Mouse (Mus musculus) gastrocnemius, postnatal 4 days (tissue): ENCODE measurements around the gene Phactr2. TPM values are rescaled to one million over a fixed set of nuclear protein-coding genes. Genes with fewer than 3 reads are reported as not detected.

Experiments
- DNase-seq, 2 experiments: peaks; one replicate each; pipeline ENCODE4 v3.0.0; 2021 to 2022; ENCODE audit warnings: low spot score in 2 of 2, mixed read lengths in 2 of 2
- total RNA-seq, 2 experiments: library from RNA; stranded (reverse); gene quantifications; 2 replicates each; pipeline ENCODE4 v1.2.3; 2021

Gene Phactr2
- total RNA-seq, 2 experiments from 2014 or later = 75.0 to 78.7 TPM

DNA sequence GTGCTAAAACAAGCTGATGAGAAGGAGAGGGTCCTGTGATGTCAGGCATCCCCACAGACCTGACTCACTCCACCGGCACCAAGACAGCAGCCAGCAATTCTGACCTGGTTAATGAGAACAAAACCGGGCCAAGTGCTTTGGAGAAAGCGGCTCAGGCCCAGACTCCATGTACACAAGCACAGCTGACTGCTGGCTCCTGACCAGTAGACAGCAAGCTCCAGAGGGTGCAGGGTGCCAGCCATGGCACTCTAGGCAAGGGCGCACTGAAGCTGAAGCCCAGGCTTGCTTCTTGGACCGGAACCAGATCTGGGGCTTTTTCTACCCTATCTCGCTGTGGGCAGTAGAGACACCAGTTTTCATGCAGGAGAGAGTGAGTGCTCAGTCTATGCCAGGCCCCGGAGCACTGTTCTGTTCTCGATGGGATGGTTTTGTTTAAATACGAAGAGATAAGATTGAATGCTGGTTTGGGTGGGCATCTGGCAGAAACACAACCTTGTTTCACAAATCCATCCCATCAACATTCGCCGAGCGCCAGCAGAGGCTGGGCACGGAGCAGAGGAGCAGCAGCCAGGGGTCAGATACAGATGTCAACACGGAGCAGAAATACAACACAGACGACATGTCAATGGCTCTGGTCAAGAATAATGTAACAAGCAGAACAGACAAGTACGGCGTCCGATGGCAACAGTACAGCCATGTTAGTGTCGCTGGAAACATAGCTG lies 61.8 kb downstream of the Phactr2 start:
- peak in 1 of 2 experiments; percentile 44 for DNase-seq

DNA sequence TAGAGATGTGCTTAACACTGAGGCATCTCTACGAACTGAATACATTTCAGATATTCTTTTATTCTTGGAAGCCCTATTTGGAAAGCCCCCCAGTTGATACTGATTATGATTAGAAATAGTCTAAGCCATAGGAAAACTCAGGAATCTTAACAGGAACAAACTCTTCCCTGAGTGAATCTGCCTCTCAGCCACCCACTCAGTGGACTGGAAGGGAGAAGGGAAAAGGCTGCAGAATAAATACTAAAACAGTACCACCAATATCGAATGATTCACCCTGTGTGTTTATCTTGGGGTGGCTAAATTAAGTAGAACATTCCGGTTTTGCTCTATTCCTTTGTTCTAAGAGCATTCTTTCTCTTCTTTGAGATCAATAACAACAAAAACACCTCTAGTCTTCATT lies 63.2 kb downstream of the Phactr2 start:
- no peak for DNase-seq

DNA sequence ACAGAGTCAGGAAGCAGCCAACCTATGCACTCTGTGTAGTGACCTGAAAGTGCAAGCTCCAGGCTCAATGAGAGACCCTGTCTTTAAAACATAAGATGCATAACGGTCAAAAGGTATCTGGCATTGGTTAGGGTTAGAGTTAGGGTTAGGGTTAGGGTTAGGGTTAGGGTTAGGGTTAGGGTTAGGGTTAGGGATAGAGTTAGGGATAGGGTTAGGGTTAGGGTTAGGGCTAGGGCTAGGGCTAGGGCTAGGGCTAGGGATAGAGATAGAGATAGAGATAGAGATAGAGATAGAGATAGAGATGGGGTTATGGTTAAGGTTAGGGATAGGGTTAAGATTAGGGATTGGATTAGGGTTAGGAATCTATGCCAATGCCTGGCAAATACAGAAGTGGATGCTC lies 72.2 kb downstream of the Phactr2 start:
- DNase-seq = no peak

DNA sequence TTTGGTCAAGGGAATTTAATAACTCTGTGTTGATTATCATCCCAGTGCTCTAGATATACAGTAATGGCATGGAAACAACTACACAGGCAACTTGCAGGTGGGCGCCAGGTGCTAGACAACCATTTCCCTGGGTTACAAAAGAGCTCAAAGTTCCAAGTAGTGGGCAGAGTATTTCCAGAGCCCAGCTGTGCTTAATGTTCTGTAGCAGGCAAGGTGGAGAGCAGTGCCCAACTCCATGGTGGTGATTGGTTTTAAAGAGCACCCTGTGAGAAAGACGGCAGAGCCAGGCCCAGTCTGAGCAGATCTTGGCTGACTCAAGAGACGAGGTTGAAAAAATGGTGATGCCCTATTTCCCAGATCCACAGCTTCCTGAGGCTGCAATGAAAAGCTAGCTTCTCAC lies 78.5 kb downstream of the Phactr2 start:
- no peak for DNase-seq

DNA sequence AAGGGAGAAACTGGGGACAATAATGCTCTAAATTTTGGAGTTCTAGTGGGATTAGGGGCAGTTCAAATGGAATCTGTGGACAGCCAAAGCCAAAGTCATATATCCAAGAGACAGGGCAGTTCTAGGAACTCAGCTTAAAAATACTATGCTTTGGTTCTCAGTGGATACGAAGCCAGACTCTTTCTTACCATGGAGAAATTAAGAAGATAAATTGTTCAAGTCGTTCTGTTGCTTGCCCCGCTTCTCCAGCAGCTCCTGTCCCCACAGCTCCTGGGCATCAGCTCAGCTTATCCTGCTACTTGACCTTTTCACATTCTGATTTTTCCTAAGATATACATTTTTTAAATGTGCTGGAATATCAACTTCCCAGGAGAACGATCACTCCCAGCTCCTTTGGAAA lies 80.2 kb downstream of the Phactr2 start:
- DNase-seq = no peak

DNA sequence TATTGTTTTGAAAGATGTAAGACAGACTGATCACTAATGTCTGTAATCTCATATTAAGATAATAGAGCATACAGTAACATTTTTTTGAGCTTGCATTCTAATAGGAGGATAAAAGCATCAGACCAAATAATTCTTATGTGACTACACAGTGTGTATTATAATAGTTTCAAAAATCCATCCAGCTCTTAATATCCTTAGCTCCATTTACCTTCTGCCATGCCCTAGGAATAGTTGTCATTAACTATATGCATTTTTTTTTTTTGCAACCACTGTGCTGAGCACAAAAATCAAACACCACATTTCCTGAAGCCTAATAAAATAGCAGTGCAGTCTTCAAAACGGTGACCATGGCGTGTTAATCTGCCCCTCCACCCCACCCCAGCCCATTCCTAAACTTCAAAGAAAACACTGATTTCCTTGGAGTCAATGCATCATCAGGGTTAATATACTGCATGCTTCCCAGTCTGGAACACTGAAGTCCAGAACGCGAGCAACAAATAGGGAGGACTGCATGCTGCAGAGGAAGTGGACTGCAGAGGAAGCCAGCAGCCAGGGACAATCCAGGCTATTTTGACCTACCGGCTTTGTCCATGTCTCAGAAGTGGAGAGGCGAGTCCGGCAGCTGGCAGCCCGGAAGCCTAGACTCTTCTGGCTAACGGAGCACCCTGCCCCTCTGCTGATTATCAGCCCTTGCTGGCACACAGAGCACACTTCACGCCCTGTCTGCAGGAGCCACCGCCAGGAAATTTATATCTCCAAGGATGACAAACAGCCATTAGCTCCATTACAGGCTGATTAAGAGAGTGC lies 85.9 kb downstream of the Phactr2 start:
- peak in 1 of 2 experiments; percentile 36 for DNase-seq

DNA sequence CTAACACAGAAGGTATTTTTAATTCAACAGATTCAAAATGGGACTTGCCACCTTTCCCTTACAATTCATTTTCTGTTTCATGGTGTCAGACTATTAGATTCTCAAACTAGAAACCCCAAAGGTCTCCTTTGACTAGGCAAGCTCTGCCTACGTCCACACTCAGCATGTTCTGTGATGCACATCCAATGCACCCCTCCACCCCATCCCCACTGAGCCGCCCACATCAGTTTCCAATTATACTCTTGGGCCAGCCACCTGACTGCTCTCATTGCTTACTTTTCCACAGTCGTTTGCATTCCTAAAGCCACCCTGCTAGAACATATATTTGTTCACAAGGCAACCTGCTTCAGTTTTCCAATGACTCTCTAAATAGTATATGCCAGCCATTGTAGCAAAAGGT lies 89.3 kb downstream of the Phactr2 start:
- no peak for DNase-seq

DNA sequence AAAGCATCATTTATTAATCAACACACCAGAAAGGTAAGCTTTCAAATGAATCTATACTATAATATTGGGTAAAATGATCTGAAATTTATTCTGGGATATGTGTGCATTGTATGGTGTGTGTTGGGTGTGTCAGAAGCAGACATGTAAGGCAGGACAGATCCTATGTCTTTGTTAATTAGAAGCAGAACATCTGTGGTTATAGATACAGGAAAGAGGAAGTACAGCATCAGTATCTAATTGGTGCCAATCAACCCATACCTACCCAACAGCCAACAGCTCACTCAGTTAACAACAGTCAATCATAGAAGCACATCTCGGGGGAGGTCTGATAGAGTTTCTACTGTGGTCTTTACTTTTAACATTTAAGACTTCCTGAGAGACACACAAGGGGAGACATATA lies 96.3 kb downstream of the Phactr2 start:
- DNase-seq = no peak

DNA sequence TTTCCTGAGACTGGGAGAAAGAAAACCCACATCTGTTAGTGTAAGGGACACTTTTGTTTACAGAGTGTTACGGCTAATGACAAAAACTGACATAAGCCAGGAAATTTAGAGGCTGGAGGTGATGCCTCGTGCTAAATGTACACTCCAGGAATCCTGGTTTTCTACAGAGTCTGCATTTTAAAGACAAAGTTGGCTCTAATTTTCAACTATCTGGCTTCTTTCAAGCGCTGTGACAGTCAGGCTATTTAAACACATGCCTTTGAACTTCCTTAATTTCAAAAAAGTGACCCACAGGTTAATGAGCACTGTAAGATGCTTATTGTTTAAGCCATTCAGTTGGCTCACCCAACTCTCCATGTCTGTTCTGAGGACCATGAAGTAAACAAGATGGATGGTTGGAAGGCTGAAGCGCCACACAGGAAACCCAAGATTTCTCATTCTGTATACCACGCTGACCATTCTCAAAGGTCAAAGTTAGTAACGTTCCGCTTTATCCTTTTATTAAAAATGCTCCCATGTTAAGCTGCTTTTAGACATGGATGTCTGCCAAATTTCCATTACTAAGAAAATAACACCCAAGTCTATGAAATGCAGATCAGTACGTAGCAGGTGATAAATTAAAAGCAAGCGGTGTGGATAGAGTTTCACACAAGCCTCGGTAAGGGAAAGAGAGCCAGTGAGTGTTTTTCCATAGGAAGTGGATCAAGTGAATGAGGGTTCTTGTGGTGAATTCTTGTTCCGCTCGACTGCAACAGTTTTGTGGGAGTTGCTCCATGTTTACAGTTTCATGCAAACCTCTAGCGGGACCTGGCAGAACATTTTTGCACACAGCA lies 97.6 kb downstream of the Phactr2 start:
- no peak for DNase-seq

DNA sequence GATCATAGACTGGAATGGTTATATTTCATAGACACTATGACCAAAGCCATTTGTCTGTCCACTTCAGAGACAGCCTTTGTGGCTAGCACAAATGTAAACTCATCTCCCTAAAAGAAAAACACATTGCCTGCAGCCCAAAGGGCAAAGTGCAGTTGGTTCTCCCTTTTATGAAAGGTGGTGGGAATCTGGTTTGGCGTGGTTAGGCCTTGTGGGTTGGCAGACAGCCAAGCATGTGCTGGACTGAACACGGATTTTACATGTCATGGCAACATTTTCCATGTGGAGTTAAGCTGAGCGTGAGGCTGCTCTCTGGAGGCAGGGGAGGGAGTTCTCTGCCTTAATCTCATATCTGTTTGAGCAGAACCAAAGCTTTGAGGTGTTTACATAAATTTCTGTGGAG lies 98.4 kb downstream of the Phactr2 start:
- peak in 1 of 2 experiments; percentile 36 for DNase-seq

DNA sequence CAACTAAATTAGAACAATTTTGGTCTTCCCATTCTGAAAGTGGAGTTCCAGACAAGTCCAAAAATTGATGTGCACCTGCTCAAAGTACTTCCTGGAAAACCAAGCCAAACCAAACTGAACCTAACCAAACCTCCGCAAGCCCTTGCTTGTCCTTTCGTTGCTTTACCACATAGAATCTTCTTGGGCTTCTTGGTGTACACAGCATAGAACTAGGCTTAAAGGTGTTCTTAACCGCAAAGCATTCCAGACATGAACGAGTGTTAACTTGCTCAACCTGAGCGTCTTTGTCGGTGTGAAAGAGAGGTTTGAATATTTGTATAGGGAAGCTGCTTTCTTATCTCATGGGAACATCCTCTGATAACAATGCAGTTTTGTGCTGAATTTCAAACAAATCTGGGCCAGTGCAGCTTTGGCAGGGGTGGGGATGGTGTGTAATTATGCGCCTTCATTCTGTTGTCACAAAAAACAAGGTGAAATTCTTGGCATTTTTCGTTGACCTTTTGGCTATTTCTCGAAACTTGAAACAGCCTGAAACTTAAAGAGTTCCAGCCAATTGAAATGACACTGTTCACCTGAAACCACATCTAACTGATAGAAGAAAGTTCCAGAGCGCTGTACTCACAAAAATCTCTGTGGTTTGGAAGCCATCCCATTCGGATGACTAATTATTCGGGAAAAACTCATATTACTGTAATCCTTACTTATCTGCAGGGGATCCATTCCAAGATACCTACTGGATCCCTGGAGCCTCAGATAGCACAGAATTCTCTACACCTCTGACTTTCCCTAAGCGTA lies 104.4 kb downstream of the Phactr2 start:
- DNase-seq = no peak

DNA sequence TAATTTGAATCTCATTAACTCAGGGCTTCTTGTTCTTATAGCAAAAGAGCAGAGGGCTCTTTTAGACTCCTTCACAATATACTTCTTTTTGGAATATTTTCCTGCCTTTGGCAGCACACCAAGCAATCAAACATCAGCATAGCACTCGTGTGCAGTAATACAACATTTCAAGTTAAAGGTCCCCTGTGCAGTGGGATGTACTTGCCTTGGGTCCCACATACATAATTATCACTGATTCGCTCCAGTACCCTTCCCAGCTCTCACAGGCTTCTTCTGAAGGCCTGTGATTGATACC lies 110.0 kb downstream of the Phactr2 start:
- no peak for DNase-seq

DNA sequence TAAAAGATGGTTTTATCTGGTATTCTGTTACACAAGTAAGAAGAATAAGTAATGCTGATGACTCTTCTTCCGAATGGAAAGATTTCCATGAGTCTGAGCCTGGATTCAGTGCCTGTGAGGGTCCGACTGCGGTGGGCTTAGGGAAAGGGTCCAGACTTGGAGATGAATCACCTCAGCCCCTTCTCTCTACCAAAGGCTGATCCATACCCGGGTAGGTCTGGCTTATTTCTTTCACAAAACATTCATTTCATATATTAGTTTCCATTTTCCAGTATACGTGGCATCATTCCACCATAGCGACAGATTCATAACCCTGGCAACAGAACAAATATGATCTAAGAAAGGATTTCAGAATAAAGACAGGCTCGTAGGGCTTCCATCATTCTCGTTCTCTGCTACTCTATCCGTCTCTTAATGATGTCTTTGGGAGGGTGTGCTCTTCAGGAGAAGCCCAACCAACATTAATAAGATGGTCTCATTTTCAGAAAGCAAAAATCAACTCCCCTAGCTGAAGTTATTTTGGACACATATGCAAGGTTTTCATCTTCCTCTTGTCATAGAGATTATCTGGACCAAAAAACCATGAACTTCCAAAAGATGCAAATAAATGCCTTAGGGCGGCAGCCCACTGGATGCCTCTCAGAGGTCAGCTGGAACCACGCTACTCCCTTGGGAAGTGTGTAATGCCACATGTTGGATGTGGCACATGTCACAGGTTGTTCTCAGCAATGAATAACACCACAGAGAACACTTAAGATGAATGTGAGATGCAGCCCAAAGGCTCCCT lies 110.5 kb downstream of the Phactr2 start:
- peak in 1 of 2 experiments; percentile 31 for DNase-seq

DNA sequence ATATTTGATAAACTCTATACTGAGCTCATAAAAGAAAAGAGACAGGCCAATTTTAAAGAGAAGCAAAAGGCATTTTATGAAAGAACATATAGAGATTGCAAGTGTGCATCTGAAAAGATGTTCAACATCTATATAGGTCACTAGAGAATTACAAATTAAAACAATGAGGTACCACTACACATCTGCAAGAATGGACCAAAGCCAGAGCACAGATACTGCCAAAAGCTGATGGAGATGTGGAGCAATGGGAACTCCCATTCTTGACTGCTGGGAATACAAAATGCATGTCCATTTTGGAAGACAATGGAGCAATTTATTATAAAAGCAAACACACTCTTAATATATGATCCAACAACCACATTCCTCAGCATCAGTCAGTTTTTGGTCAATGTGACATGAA lies 113.3 kb downstream of the Phactr2 start:
- DNase-seq = peak in 1 of 2 experiments; percentile 47

DNA sequence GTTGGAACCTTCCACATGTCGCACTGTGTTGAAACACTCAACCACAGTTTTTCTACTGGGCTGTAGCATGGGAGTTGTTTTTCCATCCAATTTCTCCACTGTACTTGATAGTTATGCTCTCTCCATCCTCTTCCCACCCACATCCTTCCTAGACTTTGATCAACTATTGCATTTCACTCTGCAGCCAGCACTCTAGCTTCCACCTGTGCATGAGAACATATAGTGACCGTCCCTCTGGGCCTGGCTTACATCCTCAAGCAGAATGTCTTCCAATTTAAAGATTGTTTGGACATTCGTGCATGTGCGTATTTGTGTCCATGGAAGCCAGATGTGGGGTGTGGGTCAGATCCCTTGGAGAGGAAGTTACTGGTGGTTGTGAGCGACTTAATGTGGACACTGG lies 114.4 kb downstream of the Phactr2 start:
- no peak for DNase-seq

DNA sequence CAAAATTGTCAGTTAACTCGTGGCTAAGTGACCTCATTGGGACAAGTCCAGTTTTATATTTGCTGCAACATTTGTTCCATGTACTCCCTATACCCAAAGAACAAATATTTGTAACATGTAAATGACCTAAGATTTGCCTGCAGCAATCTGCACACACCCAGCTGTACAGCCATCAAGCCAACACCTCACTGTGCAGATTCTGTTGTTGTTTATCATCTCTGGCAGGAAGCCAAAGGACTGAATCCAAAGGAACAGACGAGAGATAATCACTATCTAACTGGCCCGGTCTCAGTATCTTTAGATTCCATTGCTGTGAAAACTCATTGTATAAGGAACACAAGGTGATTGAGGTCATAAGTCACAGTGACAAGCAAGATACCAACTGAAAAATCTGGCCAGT lies 115.5 kb downstream of the Phactr2 start:
- DNase-seq = no peak

DNA sequence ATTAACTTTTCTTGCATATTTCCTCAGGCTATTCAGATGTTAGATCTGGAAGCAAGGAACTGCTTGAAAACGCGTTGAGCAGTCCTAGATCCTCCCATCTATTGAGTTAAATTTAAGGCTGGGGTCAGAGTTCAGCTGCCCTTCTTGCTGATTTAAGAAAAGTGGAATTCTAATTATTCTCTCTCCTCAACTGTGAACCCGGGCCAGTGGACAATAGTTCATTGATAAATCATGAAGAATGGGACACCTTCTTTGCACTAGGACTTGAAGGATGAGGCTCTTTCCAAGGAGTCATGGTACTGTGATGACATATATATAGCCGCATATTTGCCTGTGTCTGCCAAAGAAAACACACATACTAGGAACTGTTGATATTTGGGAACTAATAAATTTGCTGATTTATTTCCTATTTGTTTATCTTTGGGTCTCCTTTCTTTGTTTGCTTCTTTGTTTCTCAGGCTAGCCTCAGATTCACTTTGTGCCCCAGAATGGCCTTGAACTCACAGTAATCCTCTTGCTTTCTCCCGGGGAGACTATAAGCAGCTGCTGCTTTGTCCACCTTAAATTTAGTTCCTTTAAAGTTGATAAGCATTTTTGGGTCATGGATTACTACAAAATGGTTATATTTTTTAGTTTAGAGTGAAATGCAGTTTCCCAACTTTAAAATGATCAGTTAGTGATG lies 127.5 kb downstream of the Phactr2 start:
- no peak for DNase-seq

DNA sequence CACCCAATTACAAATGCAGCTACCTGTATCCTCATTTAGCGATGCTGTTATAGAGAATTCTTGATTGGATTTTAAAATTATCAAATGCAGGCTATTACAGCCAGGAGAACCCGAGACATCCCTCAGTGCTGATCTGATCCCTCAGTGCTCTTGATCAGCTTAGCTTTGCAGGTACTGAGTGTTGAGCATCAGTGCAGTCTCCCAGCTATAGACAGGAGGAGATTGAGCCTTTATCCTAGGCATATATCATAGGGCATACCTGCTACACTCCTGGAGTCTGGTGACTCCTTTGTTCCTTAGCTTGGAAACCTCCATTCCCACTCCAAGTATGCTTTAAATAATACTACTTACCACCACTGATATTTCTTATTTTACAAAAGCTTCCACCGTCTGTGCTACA lies 133.6 kb downstream of the Phactr2 start:
- no peak for DNase-seq

DNA sequence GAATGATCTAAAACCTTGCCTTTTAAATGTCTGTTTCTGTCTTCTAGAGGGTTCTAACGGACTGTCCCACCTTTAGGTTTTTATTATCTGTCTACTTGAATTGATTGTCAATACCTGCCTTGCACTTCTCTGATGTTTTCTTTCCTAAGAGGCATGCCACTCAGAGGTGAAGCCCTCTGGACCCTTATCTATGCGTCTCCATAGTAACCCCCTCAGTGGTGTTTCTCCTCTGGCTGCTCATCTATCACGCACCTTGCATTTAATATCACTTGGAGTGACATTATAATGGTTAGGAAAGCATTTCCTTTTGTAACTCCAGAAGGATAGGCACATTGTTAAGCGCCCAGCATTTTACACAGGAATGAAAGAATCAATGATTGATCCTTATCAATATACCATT lies 137.2 kb downstream of the Phactr2 start:
- no peak for DNase-seq

DNA sequence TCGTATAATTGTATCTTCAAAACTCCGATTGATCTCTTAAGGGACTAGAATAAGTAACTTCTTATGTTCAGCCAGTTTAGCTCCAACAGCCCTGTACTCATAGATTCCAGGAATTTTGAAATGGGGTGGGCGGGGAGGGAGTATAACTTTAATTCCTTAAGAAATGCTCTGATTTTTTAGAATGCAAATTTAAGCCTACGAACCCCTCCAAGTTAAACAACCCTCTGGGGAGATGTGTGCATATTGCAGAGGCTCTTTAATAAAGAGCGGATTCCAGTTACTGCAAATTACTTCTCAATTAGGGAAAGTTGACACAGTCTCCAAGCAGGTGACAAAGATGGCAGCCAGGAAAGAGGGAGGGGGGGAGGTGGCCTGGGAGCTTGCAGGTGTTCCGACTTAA lies 138.4 kb downstream of the Phactr2 start:
- DNase-seq = no peak
